Mouse (Mus musculus): ENCODE data around the gene Usp45. TPM values are rescaled to one million over a fixed set of nuclear protein-coding genes. Genes with fewer than 3 reads are reported as not detected.

Usp45 gene
- polyA plus RNA-seq, 1 experiment from 2014 or later: 10.5 TPM

DNA sequence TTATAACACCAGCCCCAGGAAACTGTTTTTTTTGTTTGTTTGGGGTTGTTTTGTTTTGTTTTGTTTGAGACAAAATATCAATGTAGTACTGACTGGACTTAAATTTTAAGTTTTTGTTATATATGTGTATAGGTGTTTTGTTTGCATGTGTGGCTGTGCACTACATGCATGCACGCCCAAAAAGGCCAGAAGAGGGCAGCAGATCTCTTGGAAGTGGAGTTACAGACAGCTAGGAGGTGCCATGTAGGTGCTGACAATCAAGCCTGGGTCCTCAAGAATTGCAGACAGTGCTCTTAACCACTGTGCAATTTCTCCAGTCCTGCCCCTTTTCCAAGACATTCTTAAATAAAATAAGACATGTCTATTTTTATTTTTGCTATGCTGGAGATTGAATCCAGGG lies 8.1 kb upstream of the Usp45 start:
- no peak overlapping the region for H3K27ac ChIP-seq (replicated peaks; ENCODE audit: low read depth, low read length)
- WGBS: 56% methylated on average over 1 of the region's 1 CpGs

DNA sequence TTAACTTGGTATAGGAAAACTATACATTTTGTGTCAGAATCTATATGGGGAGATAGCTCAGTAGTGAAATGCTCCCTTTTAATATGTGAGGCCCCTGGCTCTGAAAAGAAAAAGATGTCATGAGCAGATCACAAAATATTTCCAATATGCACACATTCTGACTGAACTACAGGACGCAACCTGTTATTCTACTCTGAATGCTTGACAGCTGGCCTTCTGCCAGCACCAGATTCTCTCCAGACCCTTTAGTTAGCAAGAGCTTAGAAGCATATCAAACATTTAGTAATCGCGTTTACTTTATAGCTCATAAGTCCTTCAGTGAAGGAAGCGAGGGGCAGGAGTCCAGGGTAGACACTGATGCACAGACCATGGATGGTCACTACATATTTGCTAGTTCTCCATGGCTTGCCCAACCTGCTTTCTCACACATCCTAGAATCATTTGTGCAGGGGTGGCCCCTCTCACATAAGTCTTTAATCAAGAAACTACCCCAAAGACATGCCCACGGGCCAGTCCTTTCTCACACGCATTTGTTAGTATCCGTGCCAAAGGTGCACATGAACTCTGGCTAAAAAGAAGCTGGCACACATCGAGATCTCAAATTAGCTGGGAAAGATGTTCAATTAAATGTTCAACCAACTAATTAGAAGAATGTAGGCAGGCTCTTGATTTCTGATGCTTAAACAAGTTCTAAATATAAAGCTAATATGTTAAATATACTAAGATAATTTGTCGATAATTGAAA lies 5.4 kb upstream of the Usp45 start:
- ATAC-seq (ENCODE audit: low read depth) (peak; percentile 53; the same call in 1 of the 2 replicates), DNase-seq (ENCODE audit: low spot score) (peak; percentile 73)
- Histone ChIP-seq H3K9ac (ENCODE audit: low read depth, low read length) (no peak overlapping the region), H3K36me3 (ENCODE audit: control insufficient read depth, insufficient read depth, low read length) (peaks cover 5% of the 10 kb centered on the region; the same call in 1 of the 2 replicates), H3K4me1 (ENCODE audit: control insufficient read depth, insufficient read depth, low read length) (0 out of 2 replicates have a peak, but pooled peaks cover 4% of the 10 kb centered on the region), H3K27me3 (replicated peaks; ENCODE audit: control insufficient read depth, insufficient read depth, low read length) (no peaks in the 10 kb centered on the region), H3K4me3 (ENCODE audit: low read depth, low read length) (no peak overlapping the region), H3K4me2 (ENCODE audit: low read depth, low read length) (no peak overlapping the region), H3K27ac (replicated peaks; ENCODE audit: low read depth, low read length) (no peak overlapping the region), H3K9me3 (ENCODE audit: control insufficient read depth, low read length) (0 out of 2 replicates have a peak, but pooled peaks cover 3% of the 10 kb centered on the region)
- WGBS: 62% methylated on average over 9 of the region's 9 CpGs

More for the DNA sequence above, 8.1 kb upstream of the Usp45 start:
- no peak for ATAC-seq (ENCODE audit: low read depth)
- no peak overlapping the region for H3K9ac ChIP-seq (ENCODE audit: low read depth, low read length)
- H3K4me3 ChIP-seq (ENCODE audit: low read depth, low read length): no peak overlapping the region
- no peak for DNase-seq (ENCODE audit: low spot score)
- no peak overlapping the region for H3K4me2 ChIP-seq (ENCODE audit: low read depth, low read length)
- 0 out of 2 replicates have a peak, but pooled peaks cover 3% of the 10 kb centered on the region for H3K9me3 ChIP-seq (ENCODE audit: control insufficient read depth, low read length)
- no peaks in the 10 kb centered on the region for H3K27me3 ChIP-seq (replicated peaks; ENCODE audit: control insufficient read depth, insufficient read depth, low read length)
- 0 out of 2 replicates have a peak, but pooled peaks cover 4% of the 10 kb centered on the region for H3K4me1 ChIP-seq (ENCODE audit: control insufficient read depth, insufficient read depth, low read length)
- peaks cover 5% of the 10 kb centered on the region; the same call in 1 of the 2 replicates for H3K36me3 ChIP-seq (ENCODE audit: control insufficient read depth, insufficient read depth, low read length)

DNA sequence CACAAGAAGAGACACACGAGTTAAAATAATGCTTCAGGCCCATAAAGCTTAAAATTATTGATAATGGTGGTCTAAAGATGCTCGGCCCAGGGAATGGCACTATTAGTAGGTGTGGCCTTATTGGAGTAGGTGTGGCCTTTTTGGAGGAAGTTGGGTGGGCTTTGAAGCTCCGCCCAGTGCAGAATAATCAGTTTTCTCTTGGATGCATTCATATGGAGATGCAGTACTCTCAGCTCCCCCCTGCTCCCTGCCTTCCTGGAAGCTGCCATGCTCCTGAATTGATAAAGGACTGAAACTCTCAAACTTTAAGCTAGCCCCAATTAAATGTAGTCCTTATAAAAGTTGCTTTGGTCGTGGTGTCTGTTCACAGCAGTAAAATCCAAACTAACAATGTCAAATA lies 3.1 kb upstream of the Usp45 start:
- no peak for ATAC-seq (ENCODE audit: low read depth)
- 0 out of 2 replicates have a peak, but pooled peaks cover 4% of the 10 kb centered on the region for H3K4me1 ChIP-seq (ENCODE audit: control insufficient read depth, insufficient read depth, low read length)

GRCm38 (mm10) chr4:21766171-21766862 lies 639 bp upstream of the Usp45 start:
- WGBS: 25% methylated on average over 14 of the region's 14 CpGs
- DNase-seq (ENCODE audit: low spot score): no peak

More for the DNA sequence above, 3.1 kb upstream of the Usp45 start:
- no peak overlapping the region for H3K27ac ChIP-seq (replicated peaks; ENCODE audit: low read depth, low read length)
- peaks cover 5% of the 10 kb centered on the region; the same call in 1 of the 2 replicates for H3K36me3 ChIP-seq (ENCODE audit: control insufficient read depth, insufficient read depth, low read length)
- H3K27me3 ChIP-seq (replicated peaks; ENCODE audit: control insufficient read depth, insufficient read depth, low read length): no peaks in the 10 kb centered on the region
- WGBS: 76% methylated on average over 4 of the region's 4 CpGs
- H3K9ac ChIP-seq (ENCODE audit: low read depth, low read length): no peak overlapping the region
- no peak overlapping the region for H3K4me2 ChIP-seq (ENCODE audit: low read depth, low read length)
- H3K4me3 ChIP-seq (ENCODE audit: low read depth, low read length): no peak overlapping the region
- 0 out of 2 replicates have a peak, but pooled peaks cover 2% of the 10 kb centered on the region for H3K9me3 ChIP-seq (ENCODE audit: control insufficient read depth, low read length)
- no peak for DNase-seq (ENCODE audit: low spot score)

DNA sequence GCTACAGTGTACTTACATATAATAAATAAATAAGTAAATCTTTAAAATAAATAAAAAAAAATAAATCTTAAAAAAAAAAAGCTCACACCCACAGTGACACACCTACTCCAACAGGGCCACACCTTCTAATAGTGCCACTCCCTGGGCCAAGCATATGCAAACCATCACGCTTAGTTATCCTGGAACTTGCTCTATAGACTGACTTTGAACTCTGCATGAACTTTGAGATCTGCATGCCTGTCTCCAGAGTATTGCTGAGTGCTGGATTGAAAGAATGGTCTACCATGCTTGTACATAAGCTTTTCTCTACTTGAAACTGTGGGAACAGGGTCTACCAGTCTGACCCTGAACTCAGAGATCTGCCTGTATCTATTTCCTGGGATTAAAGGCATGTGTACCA lies 4.1 kb downstream of the Usp45 start:
- Histone ChIP-seq H3K27me3 (replicated peaks; ENCODE audit: control insufficient read depth, insufficient read depth, low read length) (no peaks in the 10 kb centered on the region), H3K27ac (replicated peaks; ENCODE audit: low read depth, low read length) (no peak overlapping the region), H3K4me2 (ENCODE audit: low read depth, low read length) (no peak overlapping the region), H3K36me3 (ENCODE audit: control insufficient read depth, insufficient read depth, low read length) (no peaks in the 10 kb centered on the region), H3K9me3 (ENCODE audit: control insufficient read depth, low read length) (no peaks in the 10 kb centered on the region), H3K4me1 (ENCODE audit: control insufficient read depth, insufficient read depth, low read length) (no peaks in the 10 kb centered on the region), H3K9ac (ENCODE audit: low read depth, low read length) (no peak overlapping the region), H3K4me3 (ENCODE audit: low read depth, low read length) (no peak overlapping the region)
- WGBS: 67% methylated on average over 1 of the region's 1 CpGs
- ATAC-seq (ENCODE audit: low read depth) (no peak), DNase-seq (ENCODE audit: low spot score) (no peak)

More at GRCm38 (mm10) chr4:21766171-21766862, 639 bp upstream of the Usp45 start:
- peak overlapping the region; percentile 69 for H3K4me2 ChIP-seq (ENCODE audit: low read depth, low read length)
- H3K9me3 ChIP-seq (ENCODE audit: control insufficient read depth, low read length): no peaks in the 10 kb centered on the region
- H3K36me3 ChIP-seq (ENCODE audit: control insufficient read depth, insufficient read depth, low read length): no peaks in the 10 kb centered on the region
- 0 out of 2 replicates have a peak, but pooled peaks cover 4% of the 10 kb centered on the region for H3K4me1 ChIP-seq (ENCODE audit: control insufficient read depth, insufficient read depth, low read length)
- H3K4me3 ChIP-seq (ENCODE audit: low read depth, low read length): peak overlapping the region; percentile 54
- 0 out of 2 replicates have a peak, but pooled peaks have one; percentile 10 for ATAC-seq (ENCODE audit: low read depth)
- H3K27me3 ChIP-seq (replicated peaks; ENCODE audit: control insufficient read depth, insufficient read depth, low read length): no peaks in the 10 kb centered on the region
- no peak overlapping the region for H3K27ac ChIP-seq (replicated peaks; ENCODE audit: low read depth, low read length)
- peak overlapping the region; percentile 66 for H3K9ac ChIP-seq (ENCODE audit: low read depth, low read length)

DNA sequence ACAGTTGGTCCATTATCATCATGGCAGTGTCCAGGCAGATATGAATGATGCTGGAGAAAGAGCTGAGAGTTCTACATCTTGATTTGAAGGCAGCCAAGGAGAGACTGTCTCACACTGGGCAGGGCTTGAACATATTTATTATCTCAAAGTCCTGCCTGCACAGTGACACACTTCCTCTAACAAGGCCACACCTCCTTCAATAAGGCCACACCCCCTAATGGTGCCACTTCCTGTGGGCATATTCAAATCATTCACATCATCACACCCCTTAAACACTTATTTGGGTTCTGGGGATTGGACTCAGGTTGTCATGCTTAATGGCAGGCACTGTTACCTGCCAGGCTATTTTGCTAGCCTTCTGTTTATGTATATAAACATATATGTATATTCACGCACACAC lies 5.3 kb downstream of the Usp45 start:
- H3K4me3 ChIP-seq (ENCODE audit: low read depth, low read length): no peak overlapping the region
- H3K4me2 ChIP-seq (ENCODE audit: low read depth, low read length): no peak overlapping the region
- no peaks in the 10 kb centered on the region for H3K9me3 ChIP-seq (ENCODE audit: control insufficient read depth, low read length)
- peaks cover 3% of the 10 kb centered on the region; the same call in 1 of the 2 replicates for H3K4me1 ChIP-seq (ENCODE audit: control insufficient read depth, insufficient read depth, low read length)
- WGBS: 98% methylated on average over 1 of the region's 1 CpGs
- no peaks in the 10 kb centered on the region for H3K27me3 ChIP-seq (replicated peaks; ENCODE audit: control insufficient read depth, insufficient read depth, low read length)
- H3K36me3 ChIP-seq (ENCODE audit: control insufficient read depth, insufficient read depth, low read length): no peaks in the 10 kb centered on the region
- no peak overlapping the region for H3K9ac ChIP-seq (ENCODE audit: low read depth, low read length)
- H3K27ac ChIP-seq (replicated peaks; ENCODE audit: low read depth, low read length): no peak overlapping the region
- no peak for DNase-seq (ENCODE audit: low spot score)
- ATAC-seq (ENCODE audit: low read depth): no peak

DNA sequence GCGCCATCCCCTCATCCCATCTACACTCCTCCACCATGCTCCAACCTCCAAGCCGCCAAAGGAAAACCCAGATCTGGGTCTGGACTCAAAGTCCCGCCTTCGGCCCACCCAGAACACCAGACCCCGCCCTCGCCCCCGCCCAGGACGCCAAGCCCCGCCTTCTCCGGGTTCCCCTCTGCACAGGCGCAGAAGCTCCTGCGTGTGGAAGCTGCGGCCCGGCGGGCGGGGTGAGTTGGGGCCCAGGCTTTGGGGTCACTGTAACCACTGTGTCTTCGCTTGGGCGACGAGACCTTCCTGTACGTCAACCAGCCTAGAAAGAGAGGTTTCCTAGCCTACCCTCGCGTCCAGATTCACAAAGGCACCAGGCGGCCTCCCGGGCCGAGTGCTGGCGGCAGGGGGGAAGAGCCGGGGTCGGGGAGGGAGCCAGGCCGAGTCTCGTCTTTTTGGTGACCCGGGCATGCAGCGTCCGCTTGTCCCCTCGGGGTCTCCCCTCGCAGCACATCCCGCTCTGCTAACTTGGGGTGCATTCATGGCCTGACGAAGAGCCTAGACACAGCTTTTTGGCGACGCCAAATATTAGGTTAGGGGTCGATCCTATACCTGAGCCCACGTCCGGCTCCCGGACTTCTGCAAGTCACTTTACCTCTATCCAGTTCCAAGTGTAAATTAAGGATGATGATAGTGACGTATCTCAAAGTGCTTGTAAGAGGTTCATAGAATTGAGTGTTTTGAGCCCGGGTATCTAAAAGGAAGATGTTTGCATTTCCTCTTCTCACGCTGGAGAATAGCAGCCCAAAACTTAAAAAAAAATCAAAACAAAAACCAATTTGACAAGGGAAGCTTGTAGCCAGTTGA lies 9.4 kb downstream of the Usp45 start:
- Histone ChIP-seq H3K27me3 (replicated peaks; ENCODE audit: control insufficient read depth, insufficient read depth, low read length) (no peaks in the 10 kb centered on the region), H3K27ac (replicated peaks; ENCODE audit: low read depth, low read length) (no peak overlapping the region), H3K36me3 (ENCODE audit: control insufficient read depth, insufficient read depth, low read length) (peaks cover 8% of the 10 kb centered on the region), H3K4me1 (ENCODE audit: control insufficient read depth, insufficient read depth, low read length) (peaks cover 6% of the 10 kb centered on the region; the same call in 1 of the 2 replicates), H3K9ac (ENCODE audit: low read depth, low read length) (peak overlapping the region; percentile 87), H3K9me3 (ENCODE audit: control insufficient read depth, low read length) (no peaks in the 10 kb centered on the region), H3K4me3 (ENCODE audit: low read depth, low read length) (peak overlapping the region; percentile 72), H3K4me2 (ENCODE audit: low read depth, low read length) (peak overlapping the region; percentile 74)
- ATAC-seq (ENCODE audit: low read depth): peak; percentile 98
- DNase-seq (ENCODE audit: low spot score): peak; percentile 95
- under 1% methylated on average over 32 of the region's 46 CpGs for WGBS

DNA sequence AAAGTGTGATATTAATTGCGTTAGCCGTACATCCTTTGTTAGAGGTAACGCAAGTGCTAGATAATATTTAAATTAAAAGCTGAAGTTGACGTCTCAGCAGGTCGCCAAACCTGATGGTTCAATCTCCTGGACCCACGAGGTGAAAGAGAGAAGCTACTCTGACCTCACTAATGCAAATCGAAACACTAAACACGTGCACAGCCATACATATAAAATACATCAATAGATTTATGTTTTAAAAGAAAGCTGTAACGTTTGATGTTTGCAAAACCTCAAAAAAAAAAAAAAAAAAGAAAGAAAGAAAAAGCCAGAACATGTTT lies 9.9 kb downstream of the Usp45 start:
- Histone ChIP-seq H3K4me2 (ENCODE audit: low read depth, low read length) (peak overlapping the region; percentile 74), H3K4me3 (ENCODE audit: low read depth, low read length) (peak overlapping the region; percentile 72), H3K9ac (ENCODE audit: low read depth, low read length) (peak overlapping the region; percentile 87), H3K36me3 (ENCODE audit: control insufficient read depth, insufficient read depth, low read length) (peaks cover 14% of the 10 kb centered on the region), H3K27me3 (replicated peaks; ENCODE audit: control insufficient read depth, insufficient read depth, low read length) (no peaks in the 10 kb centered on the region), H3K27ac (replicated peaks; ENCODE audit: low read depth, low read length) (no peak overlapping the region), H3K4me1 (ENCODE audit: control insufficient read depth, insufficient read depth, low read length) (peaks cover 6% of the 10 kb centered on the region; the same call in 1 of the 2 replicates), H3K9me3 (ENCODE audit: control insufficient read depth, low read length) (no peaks in the 10 kb centered on the region)
- ATAC-seq (ENCODE audit: low read depth) (no peak), DNase-seq (ENCODE audit: low spot score) (no peak)
- 7% methylated on average over 9 of the region's 9 CpGs for WGBS

Measured in embryonic facial prominence, embryonic 14.5 days (tissue).